Mouse (Mus musculus): ENCODE results near the gene Gm21885.

DNA sequence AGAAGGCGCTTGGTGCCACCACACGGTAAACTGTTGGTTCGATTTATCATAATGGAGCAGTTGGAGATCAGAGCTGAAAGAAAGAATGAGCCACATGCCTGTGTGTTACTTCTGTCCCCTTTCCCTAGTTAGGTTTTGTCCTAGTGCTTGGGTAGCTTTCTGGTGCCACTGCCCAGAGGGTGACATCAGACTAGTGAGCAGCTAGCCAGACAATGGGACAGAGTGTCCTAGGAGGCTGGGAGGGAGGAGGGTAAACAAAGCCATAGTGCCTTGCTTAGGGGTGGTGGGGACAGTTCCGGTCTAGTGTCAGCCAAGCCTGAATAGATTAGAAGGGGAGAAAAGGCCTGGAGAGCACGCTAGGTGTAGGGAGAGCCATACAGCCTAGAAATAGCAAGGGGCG lies 48.3 kb upstream of the Gm21885 start:
- TF ChIP-seq GATA1 (IDR thresholded peaks at IDR 0.05; ENCODE audit: low read length) (no peak), TAL1 (IDR thresholded peaks at IDR 0.05; ENCODE audit: low read length) (no peak)
